Mouse (Mus musculus): ENCODE measurements at regions not wholly inside any gene's neighbourhood (a gene's known extent, or its start where the extent isn't known, plus 50 kb on each side); places are given as distances from the start of the nearest gene placed in this dataset.
A peak's percentile ranks its signal among the peaks of the same experiment; 100 is the strongest.

DNA sequence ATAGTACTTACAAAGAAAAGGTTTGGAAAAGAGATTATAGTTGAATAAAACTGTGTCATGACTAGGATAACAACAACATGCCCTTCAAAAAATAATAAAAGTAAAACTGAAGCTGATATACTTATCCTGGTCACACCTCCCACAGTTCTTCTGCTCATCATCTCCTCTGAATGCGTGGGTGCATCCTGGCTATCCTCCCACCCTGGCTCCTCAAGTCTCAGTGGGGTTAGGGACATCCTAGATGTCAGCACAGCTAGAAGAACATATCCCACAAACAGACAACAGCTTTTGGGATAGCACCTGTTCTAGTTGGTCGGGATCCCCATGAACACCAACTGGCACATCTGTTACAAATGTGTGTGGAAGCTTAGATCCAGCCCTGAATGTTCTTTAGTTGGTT lies 786.7 kb upstream of the Brinp3 start:
- peak in 1 of 2 experiments; percentile 17 for DNase-seq (ENCODE audit: low spot score in 2 of 2)
